21 mouse cellular contexts compared by ENCODE assay signal in the genomic region with DNA sequence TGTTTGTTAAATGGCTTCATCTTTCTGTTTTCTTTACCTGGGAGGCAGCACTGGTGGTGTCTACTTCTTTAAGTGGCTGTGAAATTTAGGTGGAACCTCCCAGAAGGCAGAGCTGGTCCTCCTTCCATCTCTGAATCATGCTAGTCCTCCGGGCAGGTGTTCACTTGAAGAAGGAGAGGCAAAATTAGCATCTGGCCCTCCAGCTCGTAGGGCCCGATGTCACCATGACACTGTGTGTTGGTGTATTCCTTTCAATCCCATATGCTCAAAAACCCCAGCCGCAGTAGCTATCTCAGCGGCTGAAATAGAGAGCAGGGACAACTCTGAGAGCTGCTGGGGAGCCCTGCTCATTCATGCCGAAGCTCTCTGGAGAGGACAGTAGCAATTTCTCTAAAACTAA. TPM values are rescaled to one million over a fixed set of nuclear protein-coding genes. Genes with fewer than 3 reads are reported as not detected.
DNase-seq lines count a peak whose midpoint lies in the region; TF ChIP-seq lines count a peak whose summit lies in the region.
"Had no signal": no experiment of that assay in that cellular context is flagged by ENCODE, and none has a peak within 500 bp of the region (broad histone marks: within the 10 kb centered on the region; RNA-seq: fewer than 3 reads in every experiment).

No protein-coding gene starts in this region.

- in situ Hi-C loops in CH12.LX (cut with MboI; ENCODE audit: low pct_ligation_motif_present, low pct_unique_long_range_greater_than_20kb, low sequenced_read_pairs), result no loop called here

- no peak for TF ChIP-seq EP300 in CH12.LX (IDR thresholded peaks at IDR 0.05; ENCODE audit: low read length)

- H3K4me2 ChIP-seq in CH12.LX (ENCODE audit: insufficient read depth, low read depth, poor library complexity, severe bottlenecking), result 0 out of 2 replicates have a peak overlapping the region, but pooled peaks have one; percentile 19
- H3K4me2 ChIP-seq: embryonic facial prominence, embryonic 12.5 days; embryonic facial prominence, embryonic 15.5 days; hindbrain, embryonic 12.5 days; hindbrain, embryonic 15.5 days had no signal

- TF ChIP-seq POLR2A in CH12.LX (IDR thresholded peaks at IDR 0.05; ENCODE audit: low read depth, low read length), result no peak
- no peak for TF ChIP-seq POLR2A in olfactory bulb, adult 2 months (IDR thresholded peaks at IDR 0.05; ENCODE audit: insufficient read depth, low read depth, low read length)

- H3K9ac ChIP-seq in CH12.LX (ENCODE audit: insufficient read depth, low read depth), result peak overlapping the region; percentile 18; the same call in 1 of the 2 replicates
- H3K9ac ChIP-seq: embryonic facial prominence, embryonic 12.5 days; embryonic facial prominence, embryonic 15.5 days; forebrain, postnatal 0 days; hindbrain, embryonic 12.5 days; hindbrain, embryonic 15.5 days had no signal

- TF ChIP-seq CTCF in gastrocnemius, adult 2 months (IDR thresholded peaks at IDR 0.05), result no peak
- no peak for TF ChIP-seq CTCF in left cerebral cortex, adult 2 months (IDR thresholded peaks at IDR 0.05)
- no peak for TF ChIP-seq CTCF in CH12.LX (conservative IDR thresholded peaks at IDR 0.05 in 1 of 2, IDR thresholded peaks at IDR 0.05 in 1 of 2; ENCODE audit: low read depth in 2 of 2, low read length in 2 of 2)
- no peak for TF ChIP-seq CTCF in olfactory bulb, adult 2 months (IDR thresholded peaks at IDR 0.05; ENCODE audit: insufficient read depth, low read depth, low read length)

- peaks cover 44 to 86% of the 10 kb centered on the region in 2 experiments for H3K36me3 ChIP-seq in CH12.LX (replicated peaks in 1 of 2; ENCODE audit: control insufficient read depth in 1 of 2, insufficient read depth in 1 of 2, low read length in 1 of 2)
- H3K36me3 ChIP-seq: embryonic facial prominence, embryonic 12.5 days; embryonic facial prominence, embryonic 15.5 days; hindbrain, embryonic 12.5 days; hindbrain, embryonic 15.5 days had no signal

- dilution Hi-C loops in CH12.LX (cut with MboI; ENCODE audit: extremely low pct_ligation_motif_present, extremely low pct_unique_long_range_greater_than_20kb, low sequenced_read_pairs), result no loop called here

- intact Hi-C loops in gastrocnemius, adult 2 months (cut with DNase I), result no loop called here
- intact Hi-C loops in gastrocnemius, postnatal 14 days (cut with DNase I; ENCODE audit: low total_unique reads), result no loop called here
- intact Hi-C loops in left cerebral cortex, adult 2 months (cut with DNase I), result loop anchor here (2.0 kb wide), 1 partner anchor 23 kb away; no protein-coding TSS in a partner anchor

- H3K27ac ChIP-seq in gastrocnemius, adult 2 months, result 0 out of 2 replicates have a peak overlapping the region, but pooled peaks have one; percentile 20
- peak overlapping the region; percentile 69; the same call in 1 of the 2 replicates for H3K27ac ChIP-seq in left cerebral cortex, adult 2 months
- peak overlapping the region; percentile 29 for H3K27ac ChIP-seq in CH12.LX (ENCODE audit: insufficient read depth, low read depth)
- H3K27ac ChIP-seq in olfactory bulb, adult 2 months (ENCODE audit: insufficient read depth, low read depth, low read length), result peak overlapping the region; percentile 47; the same call in 1 of the 2 replicates
- H3K27ac ChIP-seq: embryonic facial prominence, embryonic 12.5 days; embryonic facial prominence, embryonic 15.5 days; heart, embryonic 10.5 days; hindbrain, embryonic 12.5 days; hindbrain, embryonic 15.5 days had no signal

- H3K4me1 ChIP-seq in CH12.LX (ENCODE audit: control insufficient read depth in 1 of 2, insufficient read depth in 2 of 2), result peaks cover 38 to 89% of the 10 kb centered on the region in 2 experiments
- peaks cover 49% of the 10 kb centered on the region for H3K4me1 ChIP-seq in olfactory bulb, adult 2 months (ENCODE audit: control insufficient read depth, insufficient read depth, low read length)

- DNase-seq in gastrocnemius, adult 2 months, result no peak
- DNase-seq in gastrocnemius, postnatal 14 days, result no peak
- DNase-seq in left cerebral cortex, adult 2 months (ENCODE audit: extremely low spot score in 1 of 2, low spot score in 2 of 2), result no peak
- no peak for DNase-seq in left cerebral cortex, adult 8-10 months (ENCODE audit: low spot score in 2 of 2)
- DNase-seq in CH12.LX (ENCODE audit: extremely low read depth), result no peak
- DNase-seq in urinary bladder, postnatal 4 days (ENCODE audit: low spot score in 2 of 2), result no peak
- DNase-seq: adrenal gland, adult 2 months; adrenal gland, postnatal 14 days; B cell, adult 2 months; cerebellum, adult 2 months; cerebellum, adult 9-11 months; cerebellum, postnatal 25 days; forebrain, postnatal 0 days; gastrocnemius, postnatal 25 days; heart, adult 18-20 months had no signal

- no peak for TF ChIP-seq RAD21 in CH12.LX (IDR thresholded peaks at IDR 0.05; ENCODE audit: low read depth, low read length)

- peaks cover 5% of the 10 kb centered on the region for H3K9me3 ChIP-seq in CH12.LX (replicated peaks; ENCODE audit: low read length)
- H3K9me3 ChIP-seq: embryonic facial prominence, embryonic 12.5 days; embryonic facial prominence, embryonic 15.5 days; heart, embryonic 10.5 days; hindbrain, embryonic 12.5 days; hindbrain, embryonic 15.5 days had no signal

- H3K27me3 ChIP-seq in CH12.LX (replicated peaks), result no peaks in the 10 kb centered on the region
- H3K27me3 ChIP-seq: embryonic facial prominence, embryonic 12.5 days; embryonic facial prominence, embryonic 15.5 days; hindbrain, embryonic 12.5 days; hindbrain, embryonic 15.5 days had no signal

- 27% methylated on average over 6 of the region's 6 CpGs for WGBS in olfactory bulb, adult 2 months

- H3K79me2 ChIP-seq in CH12.LX (replicated peaks; ENCODE audit: control insufficient read depth, extremely low read depth, insufficient read depth, poor library complexity, severe bottlenecking), result peaks cover 81% of the 10 kb centered on the region

- H3K4me3 ChIP-seq in gastrocnemius, adult 2 months, result no peak overlapping the region
- H3K4me3 ChIP-seq in left cerebral cortex, adult 2 months, result no peak overlapping the region
- no peak overlapping the region for H3K4me3 ChIP-seq in CH12.LX (replicated peaks in 1 of 3; ENCODE audit: low read depth in 2 of 3, low read length in 2 of 3, poor library complexity in 1 of 3)
- H3K4me3 ChIP-seq in olfactory bulb, adult 2 months (ENCODE audit: insufficient read depth, low read depth, low read length), result no peak overlapping the region
- H3K4me3 ChIP-seq: embryonic facial prominence, embryonic 12.5 days; embryonic facial prominence, embryonic 15.5 days; heart, embryonic 10.5 days; hindbrain, embryonic 12.5 days; hindbrain, embryonic 15.5 days had no signal

TF ChIP-seq in CH12.LX, 34 proteins besides CTCF, POLR2A, EP300 and RAD21:
- TF ChIP-seq NELFE (IDR thresholded peaks at IDR 0.05; ENCODE audit: low read depth, low read length) (no peak), USF1 (IDR thresholded peaks at IDR 0.05; ENCODE audit: low read depth, low read length) (no peak), POLR2AphosphoS2 (IDR thresholded peaks at IDR 0.05; ENCODE audit: low read depth, low read length) (no peak), MEF2A (IDR thresholded peaks at IDR 0.05; ENCODE audit: borderline replicate concordance, low read depth, low read length) (no peak), HCFC1 (IDR thresholded peaks at IDR 0.05; ENCODE audit: low read depth, low read length) (no peak), ZMIZ1 (IDR thresholded peaks at IDR 0.05; ENCODE audit: low read depth, low read length) (no peak), MAZ (IDR thresholded peaks at IDR 0.05; ENCODE audit: low read depth, low read length) (no peak), CHD2 (IDR thresholded peaks at IDR 0.05; ENCODE audit: low read length) (no peak), ZNF384 (IDR thresholded peaks at IDR 0.05; ENCODE audit: low read depth, low read length) (no peak), JUND (conservative IDR thresholded peaks at IDR 0.05; ENCODE audit: low read depth, low read length) (no peak), MYC (IDR thresholded peaks at IDR 0.05; ENCODE audit: low read depth, low read length) (no peak), TCF12 (IDR thresholded peaks at IDR 0.05; ENCODE audit: low read depth, low read length) (no peak), UBTF (IDR thresholded peaks at IDR 0.05; ENCODE audit: low read depth, low read length) (no peak), SMC3 (IDR thresholded peaks at IDR 0.05; ENCODE audit: low read depth, low read length) (no peak), MAFK (IDR thresholded peaks at IDR 0.05; ENCODE audit: insufficient replicate concordance, low read length) (no peak), BHLHE40 (IDR thresholded peaks at IDR 0.05; ENCODE audit: low read depth, low read length) (no peak), NRF1 (IDR thresholded peaks at IDR 0.05; ENCODE audit: low read depth, low read length) (no peak)
TF ChIP-seq in CH12.LX: peak in this region for 0.

RNA-seq across cellular contexts. Expression of a gene that starts 27.0 kb away (rescaled TPM):
- total RNA-seq in gastrocnemius, adult 2 months (2021), result 1 to 10 TPM; 3.1 to 4.1 TPM
- total RNA-seq in gastrocnemius, postnatal 14 days (2021), result 1 to 10 TPM; 7.5 to 8.8 TPM
- 100 to 1,000 TPM; 135 to 138 TPM for total RNA-seq in left cerebral cortex, adult 2 months (2021)
- total RNA-seq in left cerebral cortex, adult 8-10 months (2022), result 100 to 1,000 TPM; 130 to 163 (median 146) TPM
- total RNA-seq in CH12.LX (2012; rRNA removed) (49.3 and 52.0 TPM in 2 replicates), CH12.LX (2014; rRNA removed) (28.9 and 37.7 TPM in 2 replicates)
- 49.4 and 55.7 TPM in 2 replicates for polyA plus RNA-seq in CH12.LX (2012; ENCODE audit: insufficient read length, low read depth)
- 72.6 TPM in 1 of 2 replicates, not detected in the other for polyA plus RNA-seq in olfactory bulb, adult 2 months (2012; ENCODE audit: insufficient read depth, insufficient read length, low replicate concordance, missing spikeins)
